Mouse (Mus musculus): ENCODE results near the gene Atp6v1g1.

GRCm38 (mm10) chr4:63514454-63514984, 30.1 kb upstream of the Atp6v1g1 start:
- no peak for TF ChIP-seq CTCF (IDR thresholded peaks at IDR 0.05; ENCODE audit: extremely low read depth, insufficient read length, insufficient replicate concordance, low read depth, low read length)
- TF ChIP-seq POLR2A (IDR thresholded peaks at IDR 0.05; ENCODE audit: low read depth, low read length): no peak
